Mouse (Mus musculus): ENCODE results near the gene Farp1. TPM values are rescaled to one million over a fixed set of nuclear protein-coding genes. Genes with fewer than 3 reads are reported as not detected.
A peak's percentile ranks its signal among the peaks of the same experiment; 100 is the strongest.

The Farp1 gene
- polyA plus RNA-seq, 1 experiment from 2014 or later = 41.2 TPM

DNA sequence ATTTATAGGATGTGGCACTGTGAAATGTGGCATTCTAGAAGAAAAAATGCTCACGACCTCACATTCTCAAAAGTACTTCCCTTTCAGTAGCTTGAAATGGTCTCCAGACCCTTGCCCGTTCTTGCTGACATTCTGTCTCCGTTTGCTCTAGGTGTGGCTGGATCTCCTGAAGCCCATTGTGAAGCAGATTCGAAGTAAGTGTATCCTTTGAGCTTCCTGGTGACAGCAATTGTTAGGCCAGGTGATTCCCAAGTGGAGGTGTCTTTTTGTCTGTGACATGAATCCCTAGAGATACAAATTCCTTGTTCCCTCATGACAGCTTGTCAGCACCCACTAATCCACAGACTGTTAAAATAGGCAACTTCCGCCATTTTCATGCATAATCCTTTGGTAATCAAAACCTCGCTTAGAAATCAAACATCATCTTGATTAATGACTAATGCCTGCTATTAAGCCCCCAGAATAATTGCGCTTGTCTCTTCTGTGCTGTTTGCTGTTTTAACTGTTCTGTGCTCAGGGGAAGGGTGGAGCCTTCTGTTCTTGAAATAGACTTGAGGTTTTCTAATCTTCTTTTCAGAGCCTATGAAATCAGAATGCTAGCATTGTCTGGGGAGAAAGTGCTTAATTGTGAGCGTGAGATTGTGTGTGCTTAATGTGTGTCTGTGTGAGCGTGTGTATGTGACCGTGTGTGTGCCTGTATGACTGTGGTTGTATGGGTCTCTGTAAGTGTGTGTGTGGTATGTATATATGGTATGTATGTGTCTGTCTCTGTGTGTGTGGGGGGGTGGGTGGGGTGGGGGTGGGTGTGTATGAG lies 184.4 kb downstream of the Farp1 start:
- H3K36me3 ChIP-seq (replicated peaks) = 0 out of 2 replicates have a peak, but pooled peaks cover 5% of the 10 kb centered on the region
- H3K9me3 ChIP-seq = no peaks in the 10 kb centered on the region
- 0 out of 2 replicates have a peak, but pooled peaks cover 13% of the 10 kb centered on the region for H3K4me1 ChIP-seq
- peak; percentile 63 for ATAC-seq (replicated peaks)
- no peak overlapping the region for H3K4me2 ChIP-seq
- no peak overlapping the region for H3K9ac ChIP-seq
- H3K27ac ChIP-seq = peak overlapping the region; percentile 10; the same call in 1 of the 2 replicates
- 69% methylated on average over 10 of the region's 10 CpGs for WGBS
- H3K27me3 ChIP-seq (replicated peaks) = no peaks in the 10 kb centered on the region
- H3K4me3 ChIP-seq = no peak overlapping the region

DNA sequence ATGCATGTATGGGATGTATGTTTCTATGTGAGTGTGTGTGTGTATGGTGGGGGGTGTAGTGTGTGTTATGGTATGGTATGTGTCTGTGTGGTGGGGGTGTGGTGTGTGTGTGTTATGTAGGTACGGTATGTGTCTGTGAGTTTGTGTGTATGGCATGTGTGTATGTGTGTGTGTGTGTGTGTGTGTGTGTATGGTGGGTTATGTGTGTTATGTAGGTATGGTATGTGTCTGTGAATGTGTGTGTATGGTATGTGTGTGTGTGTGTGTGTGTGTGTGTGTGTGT lies 185.0 kb downstream of the Farp1 start:
- Histone ChIP-seq H3K9me3 (no peaks in the 10 kb centered on the region), H3K4me3 (no peak overlapping the region), H3K9ac (no peak overlapping the region), H3K4me1 (0 out of 2 replicates have a peak, but pooled peaks cover 13% of the 10 kb centered on the region), H3K27me3 (replicated peaks) (no peaks in the 10 kb centered on the region), H3K36me3 (replicated peaks) (0 out of 2 replicates have a peak, but pooled peaks cover 5% of the 10 kb centered on the region), H3K27ac (peak overlapping the region; percentile 10; the same call in 1 of the 2 replicates), H3K4me2 (no peak overlapping the region)
- WGBS = 100% methylated on average over 1 of the region's 1 CpGs
- ATAC-seq (replicated peaks) = peak; percentile 53; the same call in 1 of the 2 replicates

DNA sequence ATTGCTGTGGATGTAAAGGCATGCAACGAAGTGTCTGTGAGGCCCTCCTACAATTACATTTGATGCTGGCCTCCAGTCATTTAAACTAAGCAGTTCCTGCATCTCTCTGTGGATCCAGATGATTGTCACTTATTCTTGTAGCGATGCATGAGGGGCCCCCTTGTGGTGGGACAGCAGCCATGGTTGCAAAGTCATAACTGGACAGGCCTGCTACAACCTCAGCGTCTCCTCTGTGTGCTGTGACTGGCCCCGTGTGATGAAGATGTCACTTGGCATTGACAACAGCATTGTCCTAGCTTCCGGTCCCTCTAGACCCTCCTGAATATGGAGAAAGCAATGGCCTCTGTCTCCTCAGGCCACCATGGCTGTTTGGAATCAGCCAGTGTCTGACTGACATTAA lies 185.7 kb downstream of the Farp1 start:
- Histone ChIP-seq H3K4me3 (no peak overlapping the region), H3K27me3 (replicated peaks) (no peaks in the 10 kb centered on the region), H3K9me3 (no peaks in the 10 kb centered on the region), H3K4me1 (0 out of 2 replicates have a peak, but pooled peaks cover 13% of the 10 kb centered on the region), H3K27ac (no peak overlapping the region), H3K9ac (no peak overlapping the region), H3K4me2 (no peak overlapping the region), H3K36me3 (replicated peaks) (0 out of 2 replicates have a peak, but pooled peaks cover 5% of the 10 kb centered on the region)
- WGBS = 70% methylated on average over 5 of the region's 5 CpGs
- 0 out of 2 replicates have a peak, but pooled peaks have one; percentile 21 for ATAC-seq (replicated peaks)

DNA sequence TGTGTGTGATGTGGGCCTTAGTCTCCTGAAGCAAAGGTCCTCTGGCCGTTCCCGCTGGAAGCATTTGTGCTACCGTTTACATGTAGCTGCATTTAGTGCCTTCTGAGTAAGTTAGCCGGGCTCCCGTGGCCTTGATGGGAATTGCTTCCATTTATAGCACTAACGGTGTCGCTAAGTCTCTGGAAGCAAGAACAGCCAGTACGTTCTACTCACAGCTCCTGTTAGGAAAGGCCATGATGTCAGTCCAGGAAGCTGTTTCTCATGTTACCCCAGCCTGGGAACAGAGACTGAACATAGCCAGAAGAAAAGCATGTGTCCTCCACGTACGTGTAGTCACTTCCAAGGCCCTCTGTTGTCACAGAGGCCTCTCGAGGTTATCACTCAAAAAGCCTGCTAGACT lies 190.8 kb downstream of the Farp1 start:
- Histone ChIP-seq H3K4me3 (no peak overlapping the region), H3K36me3 (replicated peaks) (peaks cover 6% of the 10 kb centered on the region; the same call in 1 of the 2 replicates), H3K27me3 (replicated peaks) (no peaks in the 10 kb centered on the region), H3K4me2 (no peak overlapping the region), H3K9me3 (no peaks in the 10 kb centered on the region), H3K9ac (no peak overlapping the region), H3K27ac (no peak overlapping the region), H3K4me1 (no peaks in the 10 kb centered on the region)
- WGBS = 83% methylated on average over 11 of the region's 11 CpGs
- ATAC-seq (replicated peaks) = no peak

DNA sequence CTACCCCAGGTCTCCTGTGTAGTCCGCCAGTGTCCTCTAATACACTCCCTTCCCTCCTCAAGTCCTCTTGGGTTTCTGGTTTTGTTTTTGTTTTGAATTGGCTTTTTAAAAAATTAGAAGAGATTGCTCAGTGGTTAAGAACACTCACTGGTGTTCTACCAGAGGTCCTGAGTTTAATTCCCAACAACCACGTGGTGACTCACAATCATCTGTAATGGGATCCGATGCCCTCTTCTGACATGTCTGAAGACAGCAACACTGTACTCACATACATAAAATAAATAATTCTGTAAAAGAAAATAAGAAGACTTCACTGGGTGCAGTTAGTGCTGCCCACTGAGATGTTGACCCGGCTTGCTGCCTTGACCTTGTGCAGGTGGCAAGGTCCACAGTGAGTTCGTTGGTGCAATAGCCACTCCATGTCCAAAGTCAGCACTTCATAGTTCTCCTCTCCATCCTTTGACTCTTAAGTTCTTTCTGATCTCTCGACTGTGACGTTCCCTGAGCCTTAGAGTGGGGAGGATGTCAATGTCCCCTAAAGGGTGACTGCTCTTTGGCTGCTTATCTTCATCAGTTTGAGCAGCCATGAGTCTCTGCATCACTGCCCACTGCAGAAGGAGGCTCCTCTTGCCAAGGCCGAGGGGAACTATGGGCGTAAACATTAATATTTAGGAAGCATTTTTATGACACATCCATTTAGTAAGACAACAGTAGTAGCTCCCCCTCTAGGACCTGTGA lies 194.2 kb downstream of the Farp1 start:
- WGBS = 88% methylated on average over 9 of the region's 9 CpGs
- Histone ChIP-seq H3K4me2 (no peak overlapping the region), H3K27ac (no peak overlapping the region), H3K9ac (no peak overlapping the region), H3K36me3 (replicated peaks) (peaks cover 18% of the 10 kb centered on the region; the same call in 1 of the 2 replicates), H3K9me3 (no peaks in the 10 kb centered on the region), H3K27me3 (replicated peaks) (no peaks in the 10 kb centered on the region), H3K4me1 (no peaks in the 10 kb centered on the region), H3K4me3 (no peak overlapping the region)
- no peak for ATAC-seq (replicated peaks)

GRCm38 (mm10) chr14:121231232-121231631 lies 196.2 kb downstream of the Farp1 start:
- Histone ChIP-seq H3K9me3 (no peaks in the 10 kb centered on the region), H3K9ac (no peak overlapping the region), H3K36me3 (replicated peaks) (peaks cover 18% of the 10 kb centered on the region; the same call in 1 of the 2 replicates), H3K27me3 (replicated peaks) (no peaks in the 10 kb centered on the region), H3K4me1 (no peaks in the 10 kb centered on the region), H3K27ac (no peak overlapping the region), H3K4me3 (no peak overlapping the region), H3K4me2 (no peak overlapping the region)
- no peak for ATAC-seq (replicated peaks)
- WGBS = 93% methylated on average over 8 of the region's 8 CpGs

DNA sequence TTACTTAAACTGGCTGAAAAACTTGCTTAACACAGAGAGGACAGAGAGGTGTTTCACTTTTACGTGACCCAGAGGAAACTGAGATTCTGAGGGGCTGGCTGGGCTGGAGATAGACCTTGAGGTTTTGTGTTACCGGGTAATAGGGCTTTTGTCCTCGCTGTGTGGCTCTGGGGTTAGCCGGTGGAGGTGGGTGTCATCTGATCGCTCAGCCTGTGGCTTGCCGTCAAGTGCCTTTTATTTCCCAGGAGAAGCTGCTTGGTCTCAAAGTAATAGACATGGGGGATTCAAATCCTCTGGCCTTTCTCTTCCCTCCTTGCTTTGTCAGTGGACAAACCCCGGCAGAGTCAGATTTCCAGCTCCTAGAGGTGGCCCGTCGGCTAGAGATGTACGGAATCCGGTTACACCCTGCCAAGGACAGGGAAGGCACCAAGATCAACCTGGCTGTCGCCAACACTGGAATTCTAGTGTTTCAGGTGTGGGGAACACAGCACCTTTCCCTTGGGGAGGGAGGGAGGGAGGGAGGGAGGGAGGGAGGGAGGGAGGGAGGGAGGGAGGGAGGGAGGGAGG lies 199.8 kb downstream of the Farp1 start:
- H3K27ac ChIP-seq = no peak overlapping the region
- 0 out of 2 replicates have a peak, but pooled peaks cover 3% of the 10 kb centered on the region for H3K4me1 ChIP-seq
- H3K9me3 ChIP-seq = no peaks in the 10 kb centered on the region
- H3K36me3 ChIP-seq (replicated peaks) = peaks cover 29% of the 10 kb centered on the region
- H3K4me2 ChIP-seq = no peak overlapping the region
- H3K27me3 ChIP-seq (replicated peaks) = no peaks in the 10 kb centered on the region
- H3K4me3 ChIP-seq = no peak overlapping the region
- 25% methylated on average over 12 of the region's 12 CpGs for WGBS
- no peak overlapping the region for H3K9ac ChIP-seq
- no peak for ATAC-seq (replicated peaks)

- Histone ChIP-seq H3K4me2 (no peak overlapping the region), H3K27me3 (replicated peaks) (no peaks in the 10 kb centered on the region), H3K4me3 (no peak overlapping the region), H3K27ac (peak overlapping the region; percentile 10; the same call in 1 of the 2 replicates), H3K9ac (no peak overlapping the region), H3K36me3 (replicated peaks) (peaks cover 25% of the 10 kb centered on the region), H3K4me1 (0 out of 2 replicates have a peak, but pooled peaks cover 3% of the 10 kb centered on the region), H3K9me3 (no peaks in the 10 kb centered on the region)
- WGBS = 65% methylated on average over 4 of the region's 4 CpGs
- ATAC-seq (replicated peaks) = peak; percentile 69
Measured at GRCm38 (mm10) chr14:121236736-121237135, 201.7 kb downstream of the Farp1 start.

GRCm38 (mm10) chr14:121238727-121239126 lies 203.7 kb downstream of the Farp1 start:
- H3K4me3 ChIP-seq = no peak overlapping the region
- 93% methylated on average over 10 of the region's 10 CpGs for WGBS
- H3K4me1 ChIP-seq = 0 out of 2 replicates have a peak, but pooled peaks cover 3% of the 10 kb centered on the region
- no peak for ATAC-seq (replicated peaks)
- no peak overlapping the region for H3K27ac ChIP-seq
- H3K9ac ChIP-seq = no peak overlapping the region
- no peaks in the 10 kb centered on the region for H3K9me3 ChIP-seq
- peaks cover 34% of the 10 kb centered on the region for H3K36me3 ChIP-seq (replicated peaks)
- H3K27me3 ChIP-seq (replicated peaks) = no peaks in the 10 kb centered on the region
- no peak overlapping the region for H3K4me2 ChIP-seq

DNA sequence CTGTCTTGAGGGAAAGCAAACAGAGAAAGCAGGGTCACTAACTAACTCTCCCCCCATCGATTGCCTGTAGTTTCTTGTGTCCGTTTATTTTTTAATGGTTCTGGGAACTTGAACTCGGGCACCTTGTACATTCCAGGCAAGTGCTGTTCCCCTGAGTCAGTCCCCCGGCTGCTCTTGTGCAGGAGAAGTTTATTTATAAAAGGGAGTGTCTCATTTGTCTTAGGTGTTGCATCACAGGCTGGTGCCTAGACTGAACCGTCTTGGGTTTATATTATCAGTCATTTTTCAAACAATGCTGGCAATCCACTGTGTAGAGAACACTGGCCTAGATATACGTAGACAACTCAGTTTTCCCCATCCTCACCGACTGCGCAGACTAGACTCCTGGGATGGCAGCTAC lies 204.4 kb downstream of the Farp1 start:
- no peak overlapping the region for H3K4me3 ChIP-seq
- H3K9me3 ChIP-seq = no peaks in the 10 kb centered on the region
- 90% methylated on average over 8 of the region's 8 CpGs for WGBS
- H3K27me3 ChIP-seq (replicated peaks) = no peaks in the 10 kb centered on the region
- H3K4me1 ChIP-seq = 0 out of 2 replicates have a peak, but pooled peaks cover 3% of the 10 kb centered on the region
- peaks cover 31% of the 10 kb centered on the region for H3K36me3 ChIP-seq (replicated peaks)
- H3K27ac ChIP-seq = no peak overlapping the region
- H3K4me2 ChIP-seq = no peak overlapping the region
- no peak for ATAC-seq (replicated peaks)
- no peak overlapping the region for H3K9ac ChIP-seq

GRCm38 (mm10) chr14:121244104-121244503 lies 209.1 kb downstream of the Farp1 start:
- no peak for ATAC-seq (replicated peaks)
- Histone ChIP-seq H3K36me3 (replicated peaks) (peaks cover 25% of the 10 kb centered on the region), H3K4me1 (peaks cover 4% of the 10 kb centered on the region; the same call in 1 of the 2 replicates), H3K9me3 (no peaks in the 10 kb centered on the region), H3K4me3 (no peak overlapping the region), H3K27ac (no peak overlapping the region), H3K4me2 (no peak overlapping the region), H3K9ac (no peak overlapping the region), H3K27me3 (replicated peaks) (no peaks in the 10 kb centered on the region)
- WGBS = 95% methylated on average over 15 of the region's 15 CpGs

Data from midbrain, embryonic 15.5 days (tissue).